Mouse (Mus musculus) ES-Bruce4 (cell line): ENCODE data around the gene Nacc2.

ENCODE experiments used
- EP300 ChIP-seq: IDR thresholded peaks from 2 replicates; pipeline ENCODE4 v1.6.1; 2011; ENCODE audit warnings: low read depth, low read length; ENCODE audit not compliant: insufficient read depth
- POLR2A ChIP-seq: IDR thresholded peaks from one replicate; pipeline ENCODE4 v1.8.1; 2011; ENCODE audit warnings: low read length; ENCODE audit not compliant: insufficient read depth

DNA sequence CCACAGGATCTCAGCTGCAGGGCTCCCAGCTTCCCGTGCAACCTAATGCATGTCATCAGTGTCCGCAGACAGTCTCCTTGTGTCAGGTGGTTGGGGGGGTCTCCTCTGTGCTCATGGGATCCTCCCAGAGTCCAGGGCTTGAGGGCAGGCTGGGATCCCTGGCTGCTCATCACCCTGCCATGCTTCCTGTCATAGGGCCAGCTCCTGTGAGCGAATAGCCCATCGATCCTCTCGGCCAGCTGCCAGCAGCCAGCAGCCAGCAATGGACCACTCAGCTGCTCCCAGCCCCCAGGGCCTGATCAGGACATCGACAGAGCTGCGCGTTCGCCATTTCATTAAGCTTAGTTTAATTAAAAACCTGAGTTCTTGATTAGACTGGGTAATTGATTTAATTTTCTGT lies 35.0 kb upstream of the Nacc2 start:
- TF ChIP-seq EP300 (no peak), POLR2A (no peak)
